ENCODE assay signal across 8 mouse cellular contexts in genomic region chr6:55676663-55677311, GRCm38 (mm10). TPM values are rescaled to one million over a fixed set of nuclear protein-coding genes. Genes with fewer than 3 reads are reported as not detected.
DNase-seq lines count a peak whose midpoint lies in the region; ATAC-seq and TF ChIP-seq lines count a peak whose summit lies in the region.

No protein-coding gene starts in this region.

- no peak overlapping the region for H3K9ac ChIP-seq in heart, embryonic 14.5 days (ENCODE audit: low read length)

- H3K4me1 ChIP-seq in embryonic facial prominence, embryonic 10.5 days, result peaks cover 17% of the 10 kb centered on the region
- peaks cover 0 to 7% of the 10 kb centered on the region in 2 experiments; a peak in 2 of 4 replicates for H3K4me1 ChIP-seq in heart, embryonic 14.5 days (ENCODE audit: control insufficient read depth in 2 of 2, insufficient read depth in 2 of 2, low read length in 2 of 2)

- H3K4me2 ChIP-seq in heart, embryonic 14.5 days (ENCODE audit: low read length), result peak overlapping the region; percentile 60

- peak; percentile 5 for DNase-seq in thymus, postnatal 4 days
- no peak for DNase-seq in thymus, postnatal 0 days (ENCODE audit: low spot score)
- peak; percentile 66 for DNase-seq in embryonic facial prominence, embryonic 10.5 days (ENCODE audit: low spot score)
- DNase-seq in left cerebral cortex, adult 2 months (ENCODE audit: extremely low spot score in 1 of 2, low spot score in 2 of 2), result peak; percentile 32 to 55
- DNase-seq in neural tube, embryonic 10.5 days (ENCODE audit: extremely low spot score, low spot score), result peak; percentile 59
- no peak for DNase-seq in thymus, adult 18-20 months
- no peak for DNase-seq in kidney, adult 9 months

- peak; percentile 39 for ATAC-seq in heart, embryonic 14.5 days (ENCODE audit: insufficient number of reproducible peaks, insufficient read depth, low FRiP score, low read depth)

- no peaks in the 10 kb centered on the region for H3K9me3 ChIP-seq in embryonic facial prominence, embryonic 10.5 days
- no peaks in the 10 kb centered on the region for H3K9me3 ChIP-seq in heart, embryonic 14.5 days (ENCODE audit: control insufficient read depth, low read length)

- intact Hi-C loops in left cerebral cortex, adult 2 months (cut with DNase I), result loop anchor here (2.0 to 5.0 kb wide), 2 partner anchors 58 to 154 kb away; no protein-coding TSS in a partner anchor

- peak; percentile 43 for TF ChIP-seq CTCF in left cerebral cortex, adult 2 months (IDR thresholded peaks at IDR 0.05)

- H3K27me3 ChIP-seq in embryonic facial prominence, embryonic 10.5 days (replicated peaks; ENCODE audit: low read depth, poor library complexity, severe bottlenecking), result peaks cover 58% of the 10 kb centered on the region
- H3K27me3 ChIP-seq in heart, embryonic 14.5 days (ENCODE audit: control insufficient read depth, insufficient read depth, low read length), result peaks cover 34% of the 10 kb centered on the region

- WGBS in embryonic facial prominence, embryonic 10.5 days, result 2% methylated on average over 27 of the region's 27 CpGs
- 5% methylated on average over 26 of the region's 27 CpGs for WGBS in heart, embryonic 14.5 days

- no peaks in the 10 kb centered on the region for H3K36me3 ChIP-seq in embryonic facial prominence, embryonic 10.5 days (replicated peaks)
- no peaks in the 10 kb centered on the region for H3K36me3 ChIP-seq in heart, embryonic 14.5 days (ENCODE audit: control insufficient read depth, insufficient read depth, low read length)

- no peak overlapping the region; the same call in 1 of the 2 replicates for H3K27ac ChIP-seq in embryonic facial prominence, embryonic 10.5 days (replicated peaks)
- no peak overlapping the region for H3K27ac ChIP-seq in heart, embryonic 14.5 days (replicated peaks in 1 of 2; ENCODE audit: control insufficient read depth in 1 of 2, insufficient read depth in 1 of 2, low read depth in 2 of 2, low read length in 2 of 2)
- H3K27ac ChIP-seq in left cerebral cortex, adult 2 months, result peak overlapping the region; percentile 79

- H3K4me3 ChIP-seq in embryonic facial prominence, embryonic 10.5 days, result peak overlapping the region; percentile 59
- H3K4me3 ChIP-seq in heart, embryonic 14.5 days (ENCODE audit: control insufficient read depth in 1 of 2, insufficient read depth in 1 of 2, low read depth in 1 of 2, low read length in 2 of 2), result peak overlapping the region; percentile 13 to 24; a peak in 3 of 4 replicates
- peak overlapping the region; percentile 53 for H3K4me3 ChIP-seq in left cerebral cortex, adult 2 months

RNA-seq across cellular contexts. Expression of gene Neurod6, which starts 4.3 kb away (rescaled TPM):
- polyA plus RNA-seq in thymus, postnatal 0 days (2015; fragmentation: Nextera tagmentation; extraction: Ambion mirVana), result not detected in 2 replicates
- polyA plus RNA-seq in embryonic facial prominence, embryonic 10.5 days (2016; fragmentation: Nextera tagmentation; extraction: Ambion mirVana), result 0.09 TPM in 1 of 2 replicates, not detected in the other
- not detected in 2 replicates for polyA plus RNA-seq in heart, embryonic 14.5 days (2014; fragmentation: Nextera tagmentation; extraction: Ambion mirVana)
- 10 to 100 TPM; 46.5 to 62.8 TPM for total RNA-seq in left cerebral cortex, adult 2 months (2021)

Comparison
In these comparisons a context has a peak if more than half of its experiments do, and no peak if none do; other contexts are left out.
1. DNase-seq: peak in thymus, postnatal 4 days (single experiment), embryonic facial prominence, embryonic 10.5 days (single experiment), left cerebral cortex, adult 2 months (2 of 2) and neural tube, embryonic 10.5 days (single experiment); none in thymus, postnatal 0 days (single experiment), thymus, adult 18-20 months (0 of 2) and kidney, adult 9 months (single experiment).
2. Peak in every context shown above with its lines, with median percentiles within 50 percentile points of each other: H3K4me3 ChIP-seq.